Mouse (Mus musculus) testis, adult 2 months (tissue): ENCODE measurements around the gene Hist2h3b.

ENCODE experiments used
- CTCF ChIP-seq: fragments of 200-500 bp; IDR thresholded peaks from 2 replicates; pipeline ENCODE4 v1.5.1; 2012; ENCODE audit warnings: low read depth, mild to moderate bottlenecking, inconsistent platforms, low read length, moderate library complexity; ENCODE audit not compliant: control insufficient read depth, insufficient read depth, insufficient replicate concordance
- POLR2A ChIP-seq: fragments of 200-500 bp; IDR thresholded peaks from 2 replicates; pipeline ENCODE4 v1.6.1; 2012; ENCODE audit warnings: low read depth, mild to moderate bottlenecking, inconsistent platforms, low read length, moderate library complexity; ENCODE audit not compliant: control insufficient read depth

DNA sequence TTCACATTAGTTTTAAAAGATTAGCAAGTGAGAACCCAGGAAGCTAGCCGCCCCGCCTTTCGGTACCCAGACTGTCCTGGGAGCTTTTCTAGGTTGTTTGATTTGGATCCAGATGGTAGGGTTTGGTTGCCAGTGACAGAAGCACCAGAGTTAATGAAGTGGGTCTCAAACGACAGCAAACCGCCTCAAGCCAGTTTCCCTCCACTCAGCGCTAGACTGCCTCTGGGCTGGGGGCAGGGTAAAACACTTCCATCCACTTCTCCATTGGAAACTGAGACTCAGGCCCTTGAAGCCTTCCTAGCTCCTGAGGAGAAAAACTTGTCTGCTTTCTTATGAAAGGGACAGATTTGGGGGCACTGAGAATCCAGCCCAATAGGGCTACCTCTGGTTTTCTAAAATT is 24.2 kb downstream of the Hist2h3b start:
- TF ChIP-seq CTCF (no peak), POLR2A (no peak)
